Mouse (Mus musculus) erythroblast, embryonic 14.5 days (primary cell): ENCODE measurements around the gene Fbxl13.

Source experiments
- GATA1 ChIP-seq: IDR thresholded peaks from 2 replicates; pipeline ENCODE4 v1.6.1; 2012; ENCODE audit warnings: low read length, inconsistent platforms, mixed read lengths
- TAL1 ChIP-seq: IDR thresholded peaks from 3 replicates; pipeline ENCODE4 v1.6.1; 2012; ENCODE audit warnings: low read length, inconsistent platforms, mixed read lengths

- TF ChIP-seq GATA1 (no peak), TAL1 (no peak)
These were observed 127.2 kb downstream of the Fbxl13 start for GRCm38 (mm10) chr5:21518207-21518606.
